Mouse (Mus musculus): ENCODE data around the gene Dcdc2c. TPM values are rescaled to one million over a fixed set of nuclear protein-coding genes. Genes with fewer than 3 reads are reported as not detected.

Gene Dcdc2c
- 0.36 and 0.46 TPM in 2 replicates for polyA plus RNA-seq (2015; fragmentation: Nextera tagmentation; extraction: Ambion mirVana)

GRCm38 (mm10) chr12:28552299-28552698, at the start of gene Dcdc2c:
Gene Dcdc2c, minus strand, starts transcription at chr12:28552399.

GRCm38 (mm10) chr12:28582423-28582822, 30.2 kb upstream of the Dcdc2c start, which contains the start of gene Allc:
Gene Allc, minus strand, starts transcription at chr12:28582523.

Other genes with a start within 250 kb of the Dcdc2c start
- not detected in 2 replicates for gene Allc, start 30.1 kb upstream of the Dcdc2c start, polyA plus RNA-seq (2015; fragmentation: Nextera tagmentation; extraction: Ambion mirVana)
- gene Colec11, start 71.0 kb upstream of the Dcdc2c start, polyA plus RNA-seq (2015; fragmentation: Nextera tagmentation; extraction: Ambion mirVana): 0.76 and 0.91 TPM in 2 replicates
- gene Rps7, start 83.6 kb upstream of the Dcdc2c start, polyA plus RNA-seq (2015; fragmentation: Nextera tagmentation; extraction: Ambion mirVana): 490 and 495 TPM in 2 replicates
- 9.9 and 12.8 TPM in 2 replicates for gene Rnaseh1, start 97.2 kb upstream of the Dcdc2c start, polyA plus RNA-seq (2015; fragmentation: Nextera tagmentation; extraction: Ambion mirVana)
- 29.5 and 39.6 TPM in 2 replicates for gene Adi1, start 122.8 kb upstream of the Dcdc2c start, polyA plus RNA-seq (2015; fragmentation: Nextera tagmentation; extraction: Ambion mirVana)
- 15.1 and 15.7 TPM in 2 replicates for gene Trappc12, start 198.1 kb upstream of the Dcdc2c start, polyA plus RNA-seq (2015; fragmentation: Nextera tagmentation; extraction: Ambion mirVana)
- 8.4 and 10.3 TPM in 2 replicates for gene Eipr1, start 199.4 kb upstream of the Dcdc2c start, polyA plus RNA-seq (2015; fragmentation: Nextera tagmentation; extraction: Ambion mirVana)

Data from skeletal muscle tissue, postnatal 0 days (tissue).